Mouse (Mus musculus): ENCODE results near the gene Mael.

DNA sequence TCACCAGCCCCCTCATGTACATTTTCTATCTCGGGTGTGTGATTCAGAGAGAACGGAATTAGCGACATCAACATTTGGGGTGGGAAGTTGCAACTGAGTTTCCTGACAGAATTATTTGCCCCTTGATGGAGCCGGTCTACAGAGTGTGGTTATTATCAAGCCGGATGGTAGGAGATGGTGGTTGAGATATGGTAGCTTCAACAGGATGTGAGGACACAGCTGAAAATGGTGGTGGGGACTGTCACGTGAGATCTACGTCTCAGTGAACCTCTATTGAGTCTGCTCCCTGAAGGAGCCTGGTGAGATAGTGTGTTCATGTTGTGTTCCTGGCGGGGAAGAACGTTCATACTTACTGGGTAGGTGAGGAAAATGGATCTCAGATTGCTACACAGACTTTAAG lies 28.4 kb upstream of the Mael start:
- TF ChIP-seq CTCF (IDR thresholded peaks at IDR 0.05; ENCODE audit: extremely low read depth, insufficient read depth, insufficient read length, insufficient replicate concordance) (no peak), POLR2A (IDR thresholded peaks at IDR 0.05; ENCODE audit: low read depth, low read length) (no peak)
